Mouse (Mus musculus) embryonic facial prominence, embryonic 10.5 days (tissue): ENCODE results near the gene Cacng6. TPM values are rescaled to one million over a fixed set of nuclear protein-coding genes. Genes with fewer than 3 reads are reported as not detected.

ENCODE experiments used
- DNase-seq: peaks from one replicate; pipeline ENCODE4 v3.0.0-alpha.2; 2017; ENCODE audit warnings: low spot score
- H3K27ac ChIP-seq: fragments of 300-500 bp; sonication (generic); replicated peaks from 2 replicates; pipeline ENCODE4 v1.5.1; 2016; ENCODE audit warnings: mild to moderate bottlenecking
- H3K27me3 ChIP-seq: fragments of 300-500 bp; sonication (generic); replicated peaks from 2 replicates; pipeline ENCODE4 v1.6.1; 2016; ENCODE audit warnings: low read depth, mild to moderate bottlenecking; ENCODE audit not compliant: poor library complexity, severe bottlenecking
- H3K36me3 ChIP-seq: fragments of 300-500 bp; sonication (generic); replicated peaks from 2 replicates; pipeline ENCODE4 v1.6.1; 2016; ENCODE audit warnings: mild to moderate bottlenecking, moderate library complexity
- H3K4me1 ChIP-seq: fragments of 300-500 bp; sonication (generic); 2 replicates; pipeline ENCODE4 v1.6.1; 2016
- H3K4me3 ChIP-seq: fragments of 300-500 bp; sonication (generic); 2 replicates; pipeline ENCODE4 v1.5.1; 2016; ENCODE audit warnings: mild to moderate bottlenecking, moderate library complexity
- H3K9me3 ChIP-seq: fragments of 300-500 bp; sonication (generic); 2 replicates; pipeline ENCODE4 v1.6.1; 2016; ENCODE audit warnings: mild to moderate bottlenecking
- WGBS: fragments of 180-500 bp; shearing (Covaris S2); methylation state at CpG from one replicate; pipeline ENCODE4 v1.1.7; 2016; 5-methylcytosine and 5-hydroxymethylcytosine counted together
- polyA plus RNA-seq: library from polyadenylated mRNA; unstranded; fragments of >200 nt; fragmentation: Nextera tagmentation; extraction: Ambion mirVana; gene quantifications from 2 replicates; pipeline ENCODE4 v1.2.1, GENCODE M21; 2016

The Cacng6 gene
- 0.29 TPM in 1 of 2 replicates, not detected in the other for polyA plus RNA-seq

GRCm38 (mm10) chr7:3423895-3424294 is at the start of gene Cacng6:
TSS of gene Cacng6 (plus strand) at chr7:3424195.
- Histone ChIP-seq H3K4me1 (peaks cover 23% of the 10 kb centered on the region), H3K4me3 (peak within 1 kb of the TSS; percentile 52), H3K9me3 (no peaks in the 10 kb centered on the region), H3K36me3 (no peaks in the 10 kb centered on the region), H3K27ac (0 out of 2 replicates have a peak within 1 kb of the TSS, but pooled peaks have one; percentile 24), H3K27me3 (peaks cover 78% of the 10 kb centered on the region)
- DNase-seq, result no peak
- 29% methylated on average over 4 of the region's 4 CpGs for WGBS

GRCm38 (mm10) chr7:3376831-3377230 is 47.2 kb upstream of the Cacng6 start:
- WGBS, result 53% methylated on average over 4 of the region's 4 CpGs
- H3K27me3 ChIP-seq, result no peaks in the 10 kb centered on the region
- DNase-seq, result peak; percentile 35

DNA sequence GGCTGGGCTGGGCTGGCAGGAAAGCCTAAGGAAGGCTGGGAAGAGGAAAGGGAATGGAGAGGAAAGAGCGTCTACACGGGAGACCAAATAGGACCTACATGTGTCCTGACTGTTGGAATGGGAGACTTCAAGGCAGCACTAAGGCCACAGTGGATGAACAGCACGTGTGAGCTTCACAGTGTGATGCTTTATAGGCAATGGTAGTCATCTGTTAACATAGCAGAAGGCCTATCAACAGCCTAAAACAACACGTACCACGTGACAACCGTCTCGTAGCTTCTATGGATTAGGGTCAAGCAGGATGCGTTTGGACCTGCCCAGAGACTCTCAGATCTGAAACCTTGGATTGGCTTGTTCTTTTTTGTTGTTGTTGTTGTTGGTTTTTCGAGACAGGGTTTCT is 41.9 kb upstream of the Cacng6 start:
- Histone ChIP-seq H3K4me3 (no peak overlapping the region), H3K9me3 (no peaks in the 10 kb centered on the region), H3K36me3 (no peaks in the 10 kb centered on the region), H3K27ac (no peak overlapping the region), H3K4me1 (peaks cover 3% of the 10 kb centered on the region; the same call in 1 of the 2 replicates), H3K27me3 (no peaks in the 10 kb centered on the region)
- DNase-seq, result no peak
- 86% methylated on average over 9 of the region's 9 CpGs for WGBS

More at GRCm38 (mm10) chr7:3376831-3377230, 47.2 kb upstream of the Cacng6 start:
- Histone ChIP-seq H3K4me1 (no peaks in the 10 kb centered on the region), H3K9me3 (no peaks in the 10 kb centered on the region), H3K27ac (no peak overlapping the region), H3K36me3 (no peaks in the 10 kb centered on the region), H3K4me3 (no peak overlapping the region)

DNA sequence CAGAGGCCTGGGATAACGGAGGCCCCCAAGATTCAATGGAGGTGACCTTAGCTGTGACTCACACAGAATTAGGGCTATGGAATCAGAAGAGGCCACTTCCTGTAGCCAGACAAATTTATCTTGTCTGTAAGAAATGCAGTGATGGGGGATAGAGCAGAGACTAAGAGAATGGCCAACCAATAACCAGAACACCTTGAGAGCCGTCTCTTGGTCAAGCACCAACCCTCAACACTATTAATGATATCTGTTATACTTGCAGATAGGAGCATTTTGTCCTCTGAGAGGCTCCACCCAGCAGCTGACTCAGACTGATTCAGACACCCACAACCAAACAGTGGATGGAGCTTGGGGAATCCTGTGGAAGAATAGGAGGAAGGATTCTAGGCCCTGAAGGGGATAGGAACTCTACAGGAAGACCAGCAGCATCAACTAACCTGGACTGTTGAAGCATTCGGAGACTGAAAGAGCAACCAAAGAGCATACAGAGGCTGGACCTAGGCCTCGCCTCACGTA is 39.1 kb upstream of the Cacng6 start:
- no peaks in the 10 kb centered on the region for H3K36me3 ChIP-seq
- DNase-seq, result no peak
- no peaks in the 10 kb centered on the region for H3K9me3 ChIP-seq
- H3K27ac ChIP-seq, result no peak overlapping the region
- no peaks in the 10 kb centered on the region for H3K27me3 ChIP-seq
- WGBS, result 93% methylated on average over 5 of the region's 5 CpGs
- no peak overlapping the region for H3K4me3 ChIP-seq
- peaks cover 18% of the 10 kb centered on the region for H3K4me1 ChIP-seq

DNA sequence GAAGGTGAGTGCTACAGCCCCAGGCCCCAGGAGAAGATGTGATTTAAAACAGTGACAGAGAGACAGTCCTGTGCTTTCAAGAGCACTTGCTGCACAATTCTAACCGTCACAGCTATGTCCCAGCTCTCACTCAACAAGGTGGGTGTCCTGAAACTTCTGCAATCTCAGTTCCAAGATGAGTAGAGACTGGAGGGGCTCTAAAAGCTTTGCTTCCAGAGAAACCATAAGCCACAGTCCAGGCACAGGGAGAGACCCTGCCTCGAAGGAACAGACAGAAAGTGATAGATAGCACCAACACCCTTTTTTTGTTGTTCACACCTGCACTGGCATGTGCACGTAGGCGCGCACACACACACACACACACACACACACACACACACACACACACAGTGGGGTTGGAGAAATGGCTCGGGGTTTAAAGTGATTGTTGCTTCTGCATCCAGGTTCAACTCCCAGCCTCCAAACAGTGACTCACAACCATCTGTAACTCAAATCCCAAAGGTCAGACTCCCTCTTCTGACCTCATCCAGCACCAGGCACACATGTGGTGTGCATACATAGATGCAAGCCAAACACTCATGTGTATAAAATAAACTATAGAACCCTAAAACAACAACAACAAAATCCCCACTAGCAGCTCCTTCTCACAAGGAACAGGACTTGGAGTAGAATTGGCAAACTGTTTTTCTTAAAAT is 37.8 kb upstream of the Cacng6 start:
- DNase-seq, result no peak
- no peaks in the 10 kb centered on the region for H3K9me3 ChIP-seq
- 80% methylated on average over 6 of the region's 6 CpGs for WGBS

GRCm38 (mm10) chr7:3387761-3388160 is 36.2 kb upstream of the Cacng6 start:
- Histone ChIP-seq H3K4me3 (no peak overlapping the region), H3K36me3 (no peaks in the 10 kb centered on the region), H3K27me3 (no peaks in the 10 kb centered on the region; the same call in 1 of the 2 replicates), H3K27ac (no peak overlapping the region), H3K4me1 (peaks cover 45% of the 10 kb centered on the region), H3K9me3 (no peaks in the 10 kb centered on the region)
- DNase-seq, result no peak
- 85% methylated on average over 18 of the region's 18 CpGs for WGBS

More for the DNA sequence above, 37.8 kb upstream of the Cacng6 start:
- peaks cover 30% of the 10 kb centered on the region for H3K4me1 ChIP-seq
- H3K27ac ChIP-seq, result no peak overlapping the region
- H3K4me3 ChIP-seq, result no peak overlapping the region
- H3K36me3 ChIP-seq, result no peaks in the 10 kb centered on the region
- no peaks in the 10 kb centered on the region; the same call in 1 of the 2 replicates for H3K27me3 ChIP-seq

DNA sequence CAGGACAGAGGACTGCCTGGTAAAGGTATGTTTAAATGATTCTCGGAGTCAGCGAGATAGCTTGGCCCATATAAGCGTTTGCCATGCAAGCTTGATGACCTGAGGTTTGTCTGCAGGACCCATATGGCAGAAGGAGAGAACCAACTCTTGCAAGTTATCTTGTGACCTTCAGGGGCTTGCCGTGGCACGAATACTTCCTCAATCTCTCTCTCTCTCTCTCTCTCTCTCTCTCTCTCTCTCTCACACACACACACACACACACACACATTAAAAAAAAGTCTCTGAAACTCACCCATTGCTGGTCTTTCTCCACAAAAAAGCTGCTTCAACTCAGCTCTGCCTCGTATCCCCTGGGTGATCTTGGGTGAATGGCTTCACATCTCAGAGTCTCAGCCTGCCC is 35.1 kb upstream of the Cacng6 start:
- Histone ChIP-seq H3K36me3 (peaks cover under 1% of the 10 kb centered on the region), H3K4me1 (peaks cover 45% of the 10 kb centered on the region), H3K27ac (peak overlapping the region; percentile 82; the same call in 1 of the 2 replicates), H3K9me3 (no peaks in the 10 kb centered on the region), H3K4me3 (peak overlapping the region; percentile 57; the same call in 1 of the 2 replicates), H3K27me3 (no peaks in the 10 kb centered on the region; the same call in 1 of the 2 replicates)
- no peak for DNase-seq
- WGBS, result 64% methylated on average over 6 of the region's 6 CpGs

GRCm38 (mm10) chr7:3389444-3390412 is 34.3 kb upstream of the Cacng6 start:
- H3K36me3 ChIP-seq, result peaks cover 9% of the 10 kb centered on the region
- no peaks in the 10 kb centered on the region; the same call in 1 of the 2 replicates for H3K27me3 ChIP-seq
- 2% methylated on average over 17 of the region's 17 CpGs for WGBS
- H3K4me1 ChIP-seq, result peaks cover 45% of the 10 kb centered on the region
- H3K27ac ChIP-seq, result peak overlapping the region; percentile 82
- peak overlapping the region; percentile 57 for H3K4me3 ChIP-seq
- DNase-seq, result peak; percentile 75
- H3K9me3 ChIP-seq, result no peaks in the 10 kb centered on the region

DNA sequence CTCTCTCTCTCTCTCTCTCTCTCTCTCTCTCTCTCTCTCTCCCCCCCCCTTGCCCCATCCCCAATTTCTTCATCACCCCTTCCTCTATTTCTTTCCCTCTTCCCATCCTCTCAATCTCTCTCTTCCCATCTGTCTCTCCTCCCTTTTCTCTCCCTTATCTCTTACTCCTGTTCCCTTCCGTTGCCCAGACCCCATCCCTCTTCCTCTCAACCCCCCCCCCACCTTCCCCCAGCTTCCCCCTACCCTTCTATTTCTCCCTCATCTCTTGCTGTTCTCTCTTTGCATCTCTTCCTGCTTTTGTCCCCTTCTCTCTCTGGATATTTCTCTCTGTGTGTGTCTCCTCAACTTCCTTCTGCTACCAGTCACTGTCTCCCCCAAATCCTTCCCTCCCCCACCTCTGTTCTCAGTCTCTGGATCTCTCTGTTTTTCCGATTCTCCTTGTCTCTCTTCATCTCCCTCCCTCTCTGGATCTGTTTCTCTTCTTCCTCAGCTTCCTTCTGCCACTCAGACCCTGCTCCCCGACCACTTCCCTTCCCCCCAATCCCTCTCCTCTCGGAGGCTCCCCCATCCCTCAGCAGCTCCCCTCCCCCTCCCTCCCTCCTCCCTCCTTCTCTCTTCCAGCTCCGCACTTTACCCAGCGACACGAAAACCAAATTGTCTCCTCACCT is 33.4 kb upstream of the Cacng6 start, which contains the start of gene Cacng8:
Cacng8 (plus strand) TSS at position 271 of the 668 bp plus-strand sequence.
- Histone ChIP-seq H3K9me3 (no peaks in the 10 kb centered on the region), H3K36me3 (peaks cover 17% of the 10 kb centered on the region), H3K4me3 (peak within 1 kb of the TSS; percentile 57), H3K4me1 (peaks cover 45% of the 10 kb centered on the region), H3K27me3 (no peaks in the 10 kb centered on the region; the same call in 1 of the 2 replicates), H3K27ac (peak within 1 kb of the TSS; percentile 82)
- DNase-seq, result peak; percentile 60
- WGBS, result under 1% methylated on average over 7 of the region's 7 CpGs

DNA sequence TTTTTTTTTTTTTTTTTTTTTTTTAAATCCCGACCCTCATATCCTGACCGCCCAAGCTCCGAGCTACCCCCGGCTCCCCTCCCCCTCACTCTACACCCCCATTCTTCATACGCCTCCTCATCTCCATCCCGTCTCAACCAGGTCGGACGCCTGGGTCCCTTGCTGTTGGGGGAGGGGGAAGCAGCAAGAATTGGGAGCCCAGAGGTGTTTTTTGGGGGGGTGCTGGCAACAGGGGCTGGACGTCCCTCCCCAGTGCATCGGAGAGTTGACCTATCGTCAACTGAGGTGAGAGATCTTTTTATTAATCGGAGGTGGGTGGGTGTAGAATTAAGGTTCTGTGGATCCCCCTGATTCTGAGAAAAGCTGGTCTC is 32.9 kb upstream of the Cacng6 start:
- Histone ChIP-seq H3K36me3 (peaks cover 21% of the 10 kb centered on the region), H3K27ac (peak overlapping the region; percentile 80), H3K9me3 (no peaks in the 10 kb centered on the region), H3K4me3 (peak overlapping the region; percentile 57), H3K27me3 (no peaks in the 10 kb centered on the region; the same call in 1 of the 2 replicates), H3K4me1 (peaks cover 43% of the 10 kb centered on the region)
- DNase-seq, result no peak
- 6% methylated on average over 12 of the region's 12 CpGs for WGBS

- no peaks in the 10 kb centered on the region; the same call in 1 of the 2 replicates for H3K27me3 ChIP-seq
- no peaks in the 10 kb centered on the region for H3K9me3 ChIP-seq
- H3K4me3 ChIP-seq, result peak overlapping the region; percentile 57
- H3K36me3 ChIP-seq, result peaks cover 25% of the 10 kb centered on the region
- DNase-seq, result peak; percentile 70
- peaks cover 42% of the 10 kb centered on the region for H3K4me1 ChIP-seq
- peak overlapping the region; percentile 80 for H3K27ac ChIP-seq
- WGBS, result 7% methylated on average over 4 of the region's 4 CpGs
Measured at GRCm38 (mm10) chr7:3391809-3392208, 32.2 kb upstream of the Cacng6 start.

- Histone ChIP-seq H3K4me3 (no peak overlapping the region), H3K27ac (no peak overlapping the region), H3K4me1 (peaks cover 13% of the 10 kb centered on the region), H3K36me3 (peaks cover 25% of the 10 kb centered on the region), H3K9me3 (no peaks in the 10 kb centered on the region), H3K27me3 (no peaks in the 10 kb centered on the region)
- 76% methylated on average over 10 of the region's 10 CpGs for WGBS
- DNase-seq, result no peak
Measured at GRCm38 (mm10) chr7:3397355-3397754, 26.6 kb upstream of the Cacng6 start.
